Mouse (Mus musculus) liver, embryonic 14.5 days (tissue): ENCODE measurements around the gene Plekha5. TPM values are rescaled to one million over a fixed set of nuclear protein-coding genes. Genes with fewer than 3 reads are reported as not detected.

Experiments
- ATAC-seq: fragments of 200-750 bp; cut with Nextera tagmentation; 2 replicates; pipeline ENCODE4 v1.8.0; 2017; ENCODE audit warnings: moderate number of reproducible peaks, mild to moderate bottlenecking, moderate library complexity; ENCODE audit not compliant: insufficient read depth
- DNase-seq, 3 experiments: peaks; one replicate each; pipeline ENCODE4 v3.0.0-alpha.2; 2012 to 2013; ENCODE audit warnings: low read depth in 3 of 3, low spot score in 3 of 3
- H3K27ac ChIP-seq: fragments of 300-500 bp; sonication (generic); 2 replicates; pipeline ENCODE4 v1.5.1; 2014; ENCODE audit warnings: moderate library complexity, mild to moderate bottlenecking, control low read depth, inconsistent platforms
- H3K27me3 ChIP-seq: fragments of 300-500 bp; sonication (generic); 2 replicates; pipeline ENCODE4 v1.6.1; 2014; ENCODE audit warnings: mild to moderate bottlenecking, low read length, moderate library complexity; ENCODE audit not compliant: control insufficient read depth, insufficient read depth
- H3K36me3 ChIP-seq: fragments of 300-500 bp; sonication (generic); replicated peaks from 2 replicates; pipeline ENCODE4 v1.6.1; 2014; ENCODE audit warnings: low read depth; ENCODE audit not compliant: control insufficient read depth, insufficient read depth
- H3K4me1 ChIP-seq, 2 experiments: fragments of 200-500 bp in 1 of 2; fragments of 300-500 bp in 1 of 2; sonication (generic) in 1 of 2; replicated peaks; 2 replicates each; pipeline ENCODE4 v1.6.1; 2012 to 2014; ENCODE audit warnings: antibody characterized with exemption in 1 of 2, inconsistent platforms in 1 of 2, low read length in 1 of 2; ENCODE audit not compliant: control insufficient read depth in 2 of 2, insufficient read depth in 2 of 2
- H3K4me2 ChIP-seq: fragments of 300-500 bp; sonication (generic); 2 replicates; pipeline ENCODE4 v1.6.1; 2014; ENCODE audit warnings: low read depth, mild to moderate bottlenecking, control low read depth, moderate library complexity
- H3K4me3 ChIP-seq, 2 experiments: fragments of 200-500 bp in 1 of 2; fragments of 300-500 bp in 1 of 2; sonication (generic) in 1 of 2; 2 replicates each; pipeline ENCODE4 v1.5.1; 2012 to 2014; ENCODE audit warnings: low read depth in 2 of 2, low read length in 2 of 2, mild to moderate bottlenecking in 2 of 2, control low read depth in 1 of 2, inconsistent platforms in 1 of 2, moderate library complexity in 1 of 2; ENCODE audit not compliant: insufficient read depth in 1 of 2
- H3K9ac ChIP-seq: fragments of 300-500 bp; sonication (generic); replicated peaks from 2 replicates; pipeline ENCODE4 v1.6.1; 2014; ENCODE audit warnings: mild to moderate bottlenecking, control low read depth, moderate library complexity
- H3K9me3 ChIP-seq: fragments of 300-500 bp; sonication (generic); 2 replicates; pipeline ENCODE4 v1.6.1; 2016; ENCODE audit warnings: low read length, mixed read lengths; ENCODE audit not compliant: control insufficient read depth
- CTCF ChIP-seq: IDR thresholded peaks from 2 replicates; pipeline ENCODE4 v1.5.1; 2016; ENCODE audit warnings: antibody characterized with exemption, low read depth, control low read depth
- EP300 ChIP-seq: IDR thresholded peaks from 2 replicates; pipeline ENCODE4 v1.6.1; 2016; ENCODE audit warnings: antibody characterized with exemption, low read depth
- WGBS: fragments of 180-500 bp; shearing (Covaris S2); extraction: QIAGEN DNeasy Blood & Tissue Kit; methylation state at CpG from one replicate; pipeline ENCODE4 v1.1.7; 2014; ENCODE audit not compliant: insufficient replicate concordance; 5-methylcytosine and 5-hydroxymethylcytosine counted together
- polyA plus RNA-seq, 2 experiments: library from polyadenylated mRNA; depleted of rRNA in 1 of 2; stranded (reverse) in 1 of 2; unstranded in 1 of 2; fragments of >200 nt; fragmentation: Nextera tagmentation in 1 of 2; extraction: Ambion mirVana in 1 of 2; gene quantifications; 2 replicates each; pipeline versions ENCODE4 v1.2.1 to v1.2.3; 2012 to 2014

The Plekha5 gene
- polyA plus RNA-seq, 2 experiments = 3.6 to 6.0 TPM

GRCm38 (mm10) chr6:140424991-140425361, 1.1 kb downstream of the Plekha5 start:
- 3% methylated on average over 17 of the region's 17 CpGs for WGBS
- DNase-seq (peak in 2 of 3 experiments; percentile 3 to 6), ATAC-seq (no peak)
- peak overlapping the region; percentile 68 to 76 for H3K4me3 ChIP-seq
- H3K27me3 ChIP-seq = peaks cover 14% of the 10 kb centered on the region
- no peaks in the 10 kb centered on the region for H3K4me1 ChIP-seq
- no peaks in the 10 kb centered on the region for H3K9me3 ChIP-seq
- no peak overlapping the region for H3K27ac ChIP-seq
- peak overlapping the region; percentile 66 for H3K9ac ChIP-seq
- no peaks in the 10 kb centered on the region for H3K36me3 ChIP-seq
- H3K4me2 ChIP-seq = peak overlapping the region; percentile 77
- TF ChIP-seq EP300 = no peak
- TF ChIP-seq CTCF = no peak

DNA sequence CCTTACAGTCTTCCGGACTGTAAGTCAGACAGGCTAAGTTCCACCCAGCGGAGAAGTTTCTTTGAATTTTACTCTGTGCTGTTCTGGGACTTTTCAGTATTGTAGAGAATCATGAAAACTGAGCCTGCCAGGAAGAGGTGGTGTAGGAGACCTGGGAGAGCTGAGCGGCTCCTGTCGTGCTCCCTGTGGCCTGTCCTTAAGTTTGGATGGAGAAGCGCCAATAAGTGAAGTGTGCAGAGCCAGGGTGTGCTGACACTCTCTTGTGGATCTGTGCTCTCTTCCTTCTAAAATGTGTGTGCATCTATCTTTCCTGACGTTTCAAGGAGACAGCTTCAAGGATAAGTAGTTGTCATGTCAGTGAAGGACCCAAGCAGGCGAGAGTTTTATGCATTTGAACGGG, 5.4 kb downstream of the Plekha5 start:
- Histone ChIP-seq H3K4me1 (no peaks in the 10 kb centered on the region), H3K9me3 (no peaks in the 10 kb centered on the region), H3K36me3 (no peaks in the 10 kb centered on the region; the same call in 1 of the 2 replicates), H3K4me3 (no peak overlapping the region), H3K27ac (no peak overlapping the region), H3K4me2 (no peak overlapping the region), H3K9ac (no peak overlapping the region), H3K27me3 (peaks cover 7% of the 10 kb centered on the region)
- TF ChIP-seq CTCF (no peak), EP300 (no peak)
- ATAC-seq (no peak), DNase-seq (no peak)
- WGBS = 71% methylated on average over 8 of the region's 8 CpGs

DNA sequence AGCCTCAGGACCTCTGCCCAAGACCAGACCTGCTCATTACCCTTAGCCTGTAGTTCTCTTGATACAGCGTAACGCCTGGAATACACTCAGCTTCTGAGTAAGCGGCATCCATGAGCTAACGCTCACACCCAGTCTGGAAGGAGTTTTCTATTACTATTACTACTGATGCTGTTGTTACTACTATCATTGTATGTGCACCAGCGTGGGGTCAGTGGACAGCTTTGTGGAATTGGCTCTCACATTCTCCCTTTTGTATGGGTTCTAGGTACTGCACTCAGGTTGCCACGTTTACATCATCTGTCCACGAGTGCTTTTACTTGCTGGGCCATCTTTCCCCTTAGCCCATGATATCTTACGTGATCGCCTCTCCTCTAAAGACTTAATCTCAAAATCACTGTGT, 8.5 kb downstream of the Plekha5 start:
- no peak for TF ChIP-seq EP300
- TF ChIP-seq CTCF = no peak
- no peak for DNase-seq
- Histone ChIP-seq H3K27me3 (no peaks in the 10 kb centered on the region), H3K4me2 (no peak overlapping the region), H3K4me1 (no peaks in the 10 kb centered on the region), H3K4me3 (no peak overlapping the region), H3K36me3 (no peaks in the 10 kb centered on the region; the same call in 1 of the 2 replicates), H3K9me3 (no peaks in the 10 kb centered on the region), H3K9ac (no peak overlapping the region), H3K27ac (no peak overlapping the region)
- ATAC-seq = no peak
- WGBS = 75% methylated on average over 9 of the region's 9 CpGs

- peak; percentile 9 to 29 (median 24) for DNase-seq
- Histone ChIP-seq H3K9me3 (no peaks in the 10 kb centered on the region), H3K27ac (no peak overlapping the region), H3K4me1 (no peaks in the 10 kb centered on the region), H3K4me2 (no peak overlapping the region), H3K4me3 (no peak overlapping the region), H3K27me3 (no peaks in the 10 kb centered on the region), H3K36me3 (no peaks in the 10 kb centered on the region), H3K9ac (no peak overlapping the region)
- no peak for TF ChIP-seq EP300
- peak; percentile 66 for TF ChIP-seq CTCF
- WGBS = 71% methylated on average over 5 of the region's 5 CpGs
- ATAC-seq = no peak
Measured at GRCm38 (mm10) chr6:140443374-140443773, 19.5 kb downstream of the Plekha5 start.

DNA sequence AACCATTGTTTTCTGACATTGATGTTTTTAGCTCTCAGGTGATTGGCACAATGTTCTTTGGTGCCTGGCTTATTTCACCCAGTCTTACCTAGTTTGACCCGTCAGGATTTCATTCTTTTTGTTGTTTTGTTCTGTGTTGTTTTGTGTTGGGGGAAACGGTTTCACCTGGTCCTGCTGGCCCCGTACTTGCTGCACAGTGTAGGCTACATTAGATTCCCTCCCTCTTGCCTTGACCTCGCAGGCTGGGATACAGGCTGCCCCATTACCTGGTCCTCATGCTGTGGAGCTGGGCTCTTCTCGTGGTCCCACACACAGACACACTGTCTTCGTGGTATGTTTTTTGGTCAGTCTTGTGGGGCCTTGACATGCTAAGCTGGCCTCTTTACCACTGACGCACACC, 20.3 kb downstream of the Plekha5 start:
- Histone ChIP-seq H3K27ac (no peak overlapping the region), H3K9ac (no peak overlapping the region), H3K9me3 (no peaks in the 10 kb centered on the region), H3K4me3 (no peak overlapping the region), H3K27me3 (no peaks in the 10 kb centered on the region), H3K4me1 (no peaks in the 10 kb centered on the region), H3K36me3 (no peaks in the 10 kb centered on the region), H3K4me2 (no peak overlapping the region)
- TF ChIP-seq CTCF = no peak
- no peak for TF ChIP-seq EP300
- DNase-seq (no peak), ATAC-seq (no peak)
- WGBS = 62% methylated on average over 7 of the region's 7 CpGs
